Mouse (Mus musculus): ENCODE data around the gene Eng.

Gene Eng

GRCm38 (mm10) chr2:32709521-32710137, 63.2 kb downstream of the Eng start:
- DNase-seq (ENCODE audit: low read depth, low spot score), result no peak

- DNase-seq (ENCODE audit: low read depth, low spot score), result no peak
Observed at GRCm38 (mm10) chr2:32710425-32710824, 64.0 kb downstream of the Eng start.

- no peak for DNase-seq (ENCODE audit: low read depth, low spot score)
Observed at GRCm38 (mm10) chr2:32711301-32712056, 65.1 kb downstream of the Eng start.

GRCm38 (mm10) chr2:32712108-32712551, 65.7 kb downstream of the Eng start:
- peak; percentile 74 for DNase-seq (ENCODE audit: low read depth, low spot score)

- peak; percentile 96 for DNase-seq (ENCODE audit: low read depth, low spot score)
Observed at GRCm38 (mm10) chr2:32712586-32712933, 66.2 kb downstream of the Eng start.

- DNase-seq (ENCODE audit: low read depth, low spot score), result peak; percentile 97
Observed at GRCm38 (mm10) chr2:32712934-32713817, 66.8 kb downstream of the Eng start, which contains the start of gene Cdk9. Gene Cdk9, minus strand, starts transcription at chr2:32713076.

GRCm38 (mm10) chr2:32714117-32714986, 68.0 kb downstream of the Eng start:
- peak; percentile 58 for DNase-seq (ENCODE audit: low read depth, low spot score)

- peak; percentile 73 for DNase-seq (ENCODE audit: low read depth, low spot score)
Observed at GRCm38 (mm10) chr2:32714987-32715425, 68.6 kb downstream of the Eng start.

- DNase-seq (ENCODE audit: low read depth, low spot score), result no peak
Observed at GRCm38 (mm10) chr2:32718761-32719160, 72.4 kb downstream of the Eng start.

GRCm38 (mm10) chr2:32720053-32720452, 73.7 kb downstream of the Eng start:
- DNase-seq (ENCODE audit: low read depth, low spot score), result no peak

GRCm38 (mm10) chr2:32720681-32721229, 74.4 kb downstream of the Eng start, which contains the start of gene Sh2d3c:
Gene Sh2d3c, plus strand, starts transcription at chr2:32721055.
- peak; percentile 49 for DNase-seq (ENCODE audit: low read depth, low spot score)

GRCm38 (mm10) chr2:32722046-32722445, 75.7 kb downstream of the Eng start:
- peak; percentile 67 for DNase-seq (ENCODE audit: low read depth, low spot score)

GRCm38 (mm10) chr2:32722581-32722980, 76.2 kb downstream of the Eng start:
- peak; percentile 49 for DNase-seq (ENCODE audit: low read depth, low spot score)

GRCm38 (mm10) chr2:32724149-32724548, 77.8 kb downstream of the Eng start:
- DNase-seq (ENCODE audit: low read depth, low spot score), result peak; percentile 44

- peak; percentile 67 for DNase-seq (ENCODE audit: low read depth, low spot score)
Observed at GRCm38 (mm10) chr2:32724832-32725790, 78.7 kb downstream of the Eng start.

- peak; percentile 74 for DNase-seq (ENCODE audit: low read depth, low spot score)
Observed at GRCm38 (mm10) chr2:32727435-32727834, 81.0 kb downstream of the Eng start.

- DNase-seq (ENCODE audit: low read depth, low spot score), result no peak
Observed at GRCm38 (mm10) chr2:32728463-32728862, 82.1 kb downstream of the Eng start.

GRCm38 (mm10) chr2:32729547-32729946, 83.2 kb downstream of the Eng start:
- no peak for DNase-seq (ENCODE audit: low read depth, low spot score)

GRCm38 (mm10) chr2:32730854-32731253, 84.5 kb downstream of the Eng start:
- no peak for DNase-seq (ENCODE audit: low read depth, low spot score)
